Mouse (Mus musculus): ENCODE data around the gene Sema7a. TPM values are rescaled to one million over a fixed set of nuclear protein-coding genes. Genes with fewer than 3 reads are reported as not detected.

Sema7a gene
- total and polyA plus RNA-seq, 3 experiments, result 0.03 TPM; not detected in 2

DNA sequence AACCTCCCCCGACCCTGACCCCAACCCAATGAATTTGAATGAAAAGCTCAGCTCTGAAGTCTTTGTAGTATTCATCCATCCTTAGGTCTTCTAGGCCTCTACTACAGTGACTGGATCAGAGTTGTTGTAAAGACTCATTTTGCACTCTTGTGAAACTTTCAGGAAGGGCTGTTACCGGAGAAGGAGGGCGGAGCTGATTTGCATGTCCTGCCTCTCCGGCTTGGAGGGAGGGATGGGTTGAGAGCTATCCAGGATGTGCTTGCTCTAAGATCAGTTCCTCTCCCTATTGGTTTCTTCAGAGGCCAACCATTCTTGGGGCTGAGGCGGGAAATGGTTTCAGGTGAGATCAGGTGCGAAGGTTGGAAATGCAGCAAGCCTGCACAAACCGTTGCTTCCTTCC lies 71.1 kb downstream of the Sema7a start:
- DNase-seq (ENCODE audit: low read depth, low spot score), result no peak
- no peaks in the 10 kb centered on the region for H3K36me3 ChIP-seq (ENCODE audit: control insufficient read depth in 1 of 2, insufficient read depth in 2 of 2, low read length in 2 of 2)

DNA sequence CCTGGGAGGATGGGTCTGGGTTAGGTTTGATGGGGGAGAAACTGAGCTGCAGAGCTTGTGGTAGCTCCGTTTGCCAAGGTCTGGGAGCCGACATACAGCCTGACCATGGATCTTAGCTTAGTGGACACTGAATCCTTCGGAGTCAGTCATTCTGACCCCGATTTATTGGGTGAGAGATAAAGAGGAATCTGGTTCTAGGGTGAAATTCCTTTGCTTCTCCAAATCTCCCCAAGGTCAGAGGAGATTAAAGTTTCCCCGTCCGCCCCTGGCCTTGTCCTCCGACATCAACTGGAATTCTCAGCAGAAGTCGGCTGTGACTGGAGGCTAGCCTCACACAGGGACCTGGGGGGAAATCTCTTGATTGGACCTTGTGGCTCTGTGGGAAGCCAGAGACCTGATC lies 71.6 kb downstream of the Sema7a start:
- Histone ChIP-seq H3K36me3 (ENCODE audit: control insufficient read depth in 1 of 2, insufficient read depth in 2 of 2, low read length in 2 of 2) (no peaks in the 10 kb centered on the region), H3K4me1 (ENCODE audit: control insufficient read depth in 1 of 2, insufficient read depth in 2 of 2, low read length in 2 of 2) (no peaks in the 10 kb centered on the region), H3K9ac (ENCODE audit: control insufficient read depth, low read depth, low read length, poor library complexity, severe bottlenecking) (no peak overlapping the region), H3K4me3 (ENCODE audit: control insufficient read depth in 1 of 2, insufficient read depth in 1 of 2, low read depth in 2 of 2, low read length in 2 of 2) (no peak overlapping the region), H3K27me3 (ENCODE audit: control insufficient read depth in 1 of 2, insufficient read depth in 2 of 2, low read length in 2 of 2) (peaks cover 21 to 24% of the 10 kb centered on the region in 2 experiments), H3K79me2 (ENCODE audit: control insufficient read depth, insufficient read depth, low read length, poor library complexity) (no peaks in the 10 kb centered on the region), H3K27ac (ENCODE audit: control insufficient read depth, low read depth, low read length) (no peak overlapping the region), H3K9me3 (replicated peaks; ENCODE audit: insufficient read depth, low read length) (no peaks in the 10 kb centered on the region)
- no peak for DNase-seq (ENCODE audit: low read depth, low spot score)
- TF ChIP-seq POLR2AphosphoS2 (IDR thresholded peaks at IDR 0.05; ENCODE audit: low read length) (no peak), MYC (IDR thresholded peaks at IDR 0.05; ENCODE audit: low read depth, low read length) (no peak), MEF2A (IDR thresholded peaks at IDR 0.05; ENCODE audit: extremely low read depth, insufficient replicate concordance, low read depth, low read length, poor library complexity, severe bottlenecking) (no peak), ZKSCAN1 (IDR thresholded peaks at IDR 0.05; ENCODE audit: low read depth, low read length) (no peak), MXI1 (IDR thresholded peaks at IDR 0.05; ENCODE audit: low read depth, low read length) (no peak), MAX (IDR thresholded peaks at IDR 0.05; ENCODE audit: low read length) (no peak), HCFC1 (IDR thresholded peaks at IDR 0.05; ENCODE audit: low read depth, low read length) (no peak)

More for the DNA sequence above, 71.1 kb downstream of the Sema7a start:
- Histone ChIP-seq H3K27me3 (ENCODE audit: control insufficient read depth in 1 of 2, insufficient read depth in 2 of 2, low read length in 2 of 2) (peaks cover 24 to 25% of the 10 kb centered on the region in 2 experiments), H3K27ac (ENCODE audit: control insufficient read depth, low read depth, low read length) (no peak overlapping the region), H3K4me3 (ENCODE audit: control insufficient read depth in 1 of 2, insufficient read depth in 1 of 2, low read depth in 2 of 2, low read length in 2 of 2) (no peak overlapping the region), H3K79me2 (ENCODE audit: control insufficient read depth, insufficient read depth, low read length, poor library complexity) (no peaks in the 10 kb centered on the region), H3K9me3 (replicated peaks; ENCODE audit: insufficient read depth, low read length) (no peaks in the 10 kb centered on the region), H3K9ac (ENCODE audit: control insufficient read depth, low read depth, low read length, poor library complexity, severe bottlenecking) (no peak overlapping the region), H3K4me1 (ENCODE audit: control insufficient read depth in 1 of 2, insufficient read depth in 2 of 2, low read length in 2 of 2) (no peaks in the 10 kb centered on the region)
- TF ChIP-seq CTCF (IDR thresholded peaks at IDR 0.05 in 2 of 3, conservative IDR thresholded peaks at IDR 0.05 in 1 of 3; ENCODE audit: control insufficient read depth in 1 of 3, insufficient read depth in 1 of 3, low read depth in 2 of 3, low read length in 3 of 3, poor library complexity in 1 of 3, severe bottlenecking in 1 of 3) (no peak), KAT2A (conservative IDR thresholded peaks at IDR 0.05; ENCODE audit: low read depth, low read length) (no peak), TCF12 (IDR thresholded peaks at IDR 0.05; ENCODE audit: low read depth, low read length) (no peak), CHD1 (IDR thresholded peaks at IDR 0.05; ENCODE audit: low read depth, low read length) (no peak), MAZ (IDR thresholded peaks at IDR 0.05; ENCODE audit: low read depth, low read length) (no peak), SMC3 (IDR thresholded peaks at IDR 0.05; ENCODE audit: low read depth, low read length) (no peak), MYB (IDR thresholded peaks at IDR 0.05; ENCODE audit: low read depth, low read length) (no peak), ETS1 (IDR thresholded peaks at IDR 0.05; ENCODE audit: low read depth, low read length) (no peak), POLR2A (IDR thresholded peaks at IDR 0.05; ENCODE audit: control insufficient read depth in 1 of 2, insufficient read depth in 1 of 2, low read depth in 1 of 2, low read length in 2 of 2, poor library complexity in 1 of 2) (no peak), ZNF384 (IDR thresholded peaks at IDR 0.05; ENCODE audit: low read depth, low read length) (no peak), RCOR1 (IDR thresholded peaks at IDR 0.05; ENCODE audit: low read depth, low read length) (no peak), ELF1 (IDR thresholded peaks at IDR 0.05; ENCODE audit: low read depth, low read length) (no peak), ZMIZ1 (IDR thresholded peaks at IDR 0.05; ENCODE audit: low read depth, low read length) (no peak)

Other genes starting within 250 kb of the Sema7a start
- 7.2 and 8.0 TPM in 2 replicates for gene Edc3, start 231.6 kb upstream of the Sema7a start, total RNA-seq (2012; rRNA removed)
- gene Edc3, start 231.6 kb upstream of the Sema7a start, polyA plus RNA-seq (2012; ENCODE audit: insufficient read depth in 1 of 2, insufficient read length in 2 of 2, low read depth in 1 of 2, low replicate concordance in 2 of 2, missing spikeins in 1 of 2), result 10 to 100 TPM in 1 of 2 experiments, not detected in 1; 25.7 TPM
- gene Clk3, start 174.3 kb upstream of the Sema7a start, total RNA-seq (2012; rRNA removed), result 28.8 and 31.2 TPM in 2 replicates
- 10 to 100 TPM in 1 of 2 experiments, not detected in 1; 65.6 TPM for gene Clk3, start 174.3 kb upstream of the Sema7a start, polyA plus RNA-seq (2012; ENCODE audit: insufficient read depth in 1 of 2, insufficient read length in 2 of 2, low read depth in 1 of 2, low replicate concordance in 2 of 2, missing spikeins in 1 of 2)
- gene Arid3b, start 103.3 kb upstream of the Sema7a start, total RNA-seq (2012; rRNA removed), result 2.1 and 2.3 TPM in 2 replicates
- 1 to 10 TPM in 1 of 2 experiments, not detected in 1; 7.4 TPM for gene Arid3b, start 103.3 kb upstream of the Sema7a start, polyA plus RNA-seq (2012; ENCODE audit: insufficient read depth in 1 of 2, insufficient read length in 2 of 2, low read depth in 1 of 2, low replicate concordance in 2 of 2, missing spikeins in 1 of 2)
- 22.7 and 23.7 TPM in 2 replicates for gene Ubl7, start 29.1 kb upstream of the Sema7a start, total RNA-seq (2012; rRNA removed)
- 10 to 100 TPM in 1 of 2 experiments, not detected in 1; 89.6 TPM for gene Ubl7, start 29.1 kb upstream of the Sema7a start, polyA plus RNA-seq (2012; ENCODE audit: insufficient read depth in 1 of 2, insufficient read length in 2 of 2, low read depth in 1 of 2, low replicate concordance in 2 of 2, missing spikeins in 1 of 2)
- not detected in 2 replicates for gene Cyp11a1, start 66.3 kb downstream of the Sema7a start, total RNA-seq (2012; rRNA removed)
- not detected for gene Cyp11a1, start 66.3 kb downstream of the Sema7a start, polyA plus RNA-seq (2012; ENCODE audit: insufficient read depth in 1 of 2, insufficient read length in 2 of 2, low read depth in 1 of 2, low replicate concordance in 2 of 2, missing spikeins in 1 of 2)
- gene Stra6, start 123.7 kb downstream of the Sema7a start, total RNA-seq (2012; rRNA removed), result not detected in 2 replicates
- gene Stra6, start 123.7 kb downstream of the Sema7a start, polyA plus RNA-seq (2012; ENCODE audit: insufficient read depth in 1 of 2, insufficient read length in 2 of 2, low read depth in 1 of 2, low replicate concordance in 2 of 2, missing spikeins in 1 of 2), result not detected
- not detected in 2 replicates for gene Ccdc33, start 178.7 kb downstream of the Sema7a start, total RNA-seq (2012; rRNA removed)
- not detected for gene Ccdc33, start 178.7 kb downstream of the Sema7a start, polyA plus RNA-seq (2012; ENCODE audit: insufficient read depth in 1 of 2, insufficient read length in 2 of 2, low read depth in 1 of 2, low replicate concordance in 2 of 2, missing spikeins in 1 of 2)

Measured in MEL (cell line).